Mouse (Mus musculus): ENCODE data around the gene Pml.
A peak's percentile ranks its signal among the peaks of the same experiment; 100 is the strongest.

Gene Pml

GRCm38 (mm10) chr9:58202676-58203453 lies 46.7 kb downstream of the Pml start:
- no peak for DNase-seq (ENCODE audit: low read depth, low spot score)

DNA sequence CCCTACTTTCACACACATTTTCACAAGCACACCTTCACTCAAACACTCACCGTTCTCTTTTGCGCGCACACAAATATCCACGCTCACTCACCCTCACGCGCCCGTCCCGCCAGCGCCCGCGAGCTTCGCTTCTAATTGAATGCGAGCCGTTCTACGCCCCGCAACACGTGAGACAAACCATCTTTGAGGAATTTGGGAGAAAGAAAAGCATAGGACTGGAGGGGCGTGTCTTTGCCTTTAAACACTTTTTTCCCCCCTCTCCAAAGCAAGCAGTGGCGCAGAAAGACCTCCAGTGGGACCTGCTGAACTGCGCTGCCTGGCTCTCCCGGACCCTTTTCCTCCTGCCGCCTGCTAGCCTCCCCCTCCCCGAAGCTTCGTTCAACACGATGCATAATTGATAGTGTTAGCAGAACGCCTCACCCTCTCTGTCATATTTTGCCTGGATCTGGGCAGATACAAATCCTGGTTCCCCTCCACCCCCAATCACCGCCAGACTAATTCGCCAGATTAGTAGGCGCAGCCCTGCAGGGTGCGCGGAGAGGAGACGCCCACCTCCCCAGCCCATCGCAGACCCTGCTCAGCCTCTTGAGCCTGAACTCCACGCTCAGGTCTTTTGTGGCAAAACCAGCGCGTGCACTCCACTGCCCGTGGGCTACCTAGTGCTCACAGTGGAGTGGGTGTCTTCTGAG lies 47.6 kb downstream of the Pml start:
- no peak for DNase-seq (ENCODE audit: low read depth, low spot score)

DNA sequence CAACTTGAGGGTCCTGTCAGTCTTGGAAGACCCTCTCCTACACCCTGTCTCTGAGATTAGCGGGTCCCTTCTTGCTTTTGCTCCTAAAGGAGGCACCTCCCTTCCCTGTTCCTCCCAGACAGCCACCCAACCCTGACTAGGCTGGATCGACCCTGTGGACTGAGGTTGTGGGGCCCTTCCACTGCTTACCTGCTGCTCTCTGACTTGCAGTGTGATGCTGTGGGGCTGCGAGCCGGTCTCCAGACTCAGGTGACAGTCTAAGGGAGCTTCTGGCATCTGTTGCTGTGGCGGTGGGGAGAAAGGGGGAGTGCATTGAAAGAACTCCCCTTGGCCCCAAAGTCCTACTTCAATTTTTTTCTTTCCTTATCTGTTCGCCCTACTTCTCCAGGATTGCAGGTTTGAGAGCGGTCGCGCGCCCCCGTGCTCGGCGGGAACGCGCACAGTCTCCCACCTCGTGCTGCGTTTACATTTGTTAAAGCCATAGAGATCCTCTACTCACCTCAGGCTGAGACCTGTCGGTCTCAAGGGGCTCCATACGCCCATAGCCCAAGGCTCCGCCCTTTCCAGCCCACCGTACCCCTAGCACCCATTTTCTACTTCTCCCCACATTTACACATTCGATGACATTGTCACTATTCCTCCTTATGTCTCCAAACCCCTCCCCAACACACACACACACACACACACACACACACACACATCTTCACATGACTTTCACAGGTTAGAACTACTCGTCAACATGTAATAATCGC lies 48.3 kb downstream of the Pml start:
- DNase-seq (ENCODE audit: low read depth, low spot score) = no peak

- no peak for DNase-seq (ENCODE audit: low read depth, low spot score)
Observed at GRCm38 (mm10) chr9:58200270-58201090, 49.1 kb downstream of the Pml start.

DNA sequence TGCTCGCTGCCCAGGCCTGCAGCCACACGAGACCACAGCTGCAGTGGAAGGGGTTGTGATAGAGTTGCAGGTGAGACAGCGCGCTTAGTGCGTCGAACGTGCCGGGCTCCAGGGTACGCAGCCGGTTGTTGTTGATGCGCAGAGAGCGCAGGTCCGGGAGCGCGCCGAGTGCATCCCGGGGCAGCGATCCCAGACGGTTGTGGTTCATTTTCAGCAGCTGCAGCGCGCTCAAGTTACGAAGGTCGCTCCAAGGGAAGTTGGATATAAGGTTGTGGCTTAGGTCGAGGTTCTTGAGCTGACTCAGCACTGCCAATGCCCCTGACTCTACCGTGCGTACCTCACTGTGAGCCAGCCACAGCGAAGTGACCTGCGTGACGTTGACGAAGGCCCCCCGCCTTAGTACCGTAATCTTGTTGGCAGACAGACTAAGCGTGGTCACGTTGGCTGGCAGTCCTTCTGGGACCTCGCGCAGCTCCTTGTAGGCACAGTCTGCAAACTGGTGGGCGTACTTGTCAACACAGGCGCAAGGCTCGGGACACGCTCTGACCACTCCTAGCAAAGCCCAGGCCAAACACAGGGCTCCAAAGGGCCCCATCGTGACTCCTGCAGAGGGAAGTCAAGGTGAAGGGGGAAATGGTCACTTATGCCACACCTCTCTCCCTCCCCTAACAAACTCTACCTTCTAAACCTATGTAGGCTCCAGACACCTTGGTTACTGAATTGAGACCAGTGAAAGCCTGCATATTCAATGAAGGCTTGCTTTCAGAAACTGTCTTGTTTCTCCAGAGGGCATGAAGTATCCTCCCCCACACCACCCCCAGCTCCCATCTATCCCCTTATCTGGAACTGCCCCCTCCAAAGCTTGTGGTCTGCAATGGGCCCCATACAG lies 50.0 kb downstream of the Pml start:
- no peak for DNase-seq (ENCODE audit: low read depth, low spot score)

DNA sequence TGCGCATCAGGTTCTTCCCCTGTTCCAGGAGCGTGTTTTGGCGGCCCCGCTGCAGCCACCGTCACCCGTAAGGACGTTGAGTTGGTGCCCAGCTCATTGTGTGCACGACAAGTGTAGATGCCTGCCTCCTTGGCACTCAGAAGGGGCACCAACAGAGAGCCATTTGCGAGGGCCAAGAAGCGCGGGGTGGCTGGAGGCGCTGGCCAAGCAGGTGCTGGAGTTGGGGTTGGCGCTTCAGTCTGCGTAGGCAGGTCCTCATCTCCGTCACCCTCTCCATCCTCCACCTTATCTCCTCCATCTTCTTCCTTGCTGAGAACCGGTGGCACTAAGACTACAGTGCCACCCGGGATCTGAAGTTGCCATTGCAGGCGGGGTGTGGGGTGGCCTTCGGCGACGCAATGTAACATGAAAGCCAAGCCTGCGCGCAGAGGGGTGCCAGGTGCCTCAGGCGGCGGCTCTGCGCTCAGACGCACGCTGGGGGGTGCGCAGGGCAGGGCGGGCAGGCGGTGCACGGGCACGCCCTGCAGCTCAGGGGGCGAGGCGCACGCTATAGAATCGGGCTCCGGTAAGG lies 50.7 kb downstream of the Pml start:
- DNase-seq (ENCODE audit: low read depth, low spot score) = no peak

DNA sequence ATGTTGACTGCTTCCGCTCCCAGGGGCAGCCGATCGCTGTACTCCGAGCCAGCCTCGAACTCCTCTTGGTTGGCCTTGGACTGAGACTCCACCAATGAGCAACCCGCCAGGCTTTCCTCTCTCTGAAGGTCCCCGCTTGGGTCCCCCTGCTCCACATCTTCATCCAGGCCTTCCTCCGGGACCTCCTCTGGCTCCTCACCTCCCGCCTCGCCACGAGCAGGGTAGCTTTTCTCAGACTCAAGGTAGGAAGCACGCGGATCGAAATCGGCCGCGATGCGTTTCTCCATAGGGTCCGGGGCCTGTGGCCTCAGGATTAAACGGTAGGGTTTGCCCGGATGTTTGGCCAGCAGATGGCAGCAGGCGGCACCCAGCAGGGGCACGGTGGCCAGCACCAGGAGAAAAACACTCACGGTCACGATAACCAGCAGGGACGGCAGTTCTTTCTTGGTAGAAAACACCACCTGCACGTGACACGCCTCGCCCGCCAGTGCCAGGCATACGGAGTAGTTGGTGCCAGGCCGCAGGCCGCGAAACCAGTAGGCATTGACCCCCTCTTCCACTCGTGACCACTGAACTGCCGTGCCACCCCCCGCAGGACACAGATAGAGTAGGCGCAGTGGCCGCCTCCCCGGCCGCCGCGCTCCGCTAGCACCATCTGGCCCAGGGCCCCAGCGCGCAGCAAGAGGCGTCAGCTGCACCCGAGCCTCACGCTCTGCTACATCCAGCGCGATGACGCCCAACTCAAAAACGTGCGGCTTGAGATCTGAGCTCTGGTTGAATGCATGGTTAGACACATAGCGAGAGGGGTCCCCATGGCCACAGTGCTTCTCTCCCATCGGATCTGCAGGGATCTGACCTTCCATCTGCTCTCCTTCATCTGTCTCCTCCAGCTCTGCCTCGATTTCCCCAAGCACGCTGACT lies 51.5 kb downstream of the Pml start:
- no peak for DNase-seq (ENCODE audit: low read depth, low spot score)

DNA sequence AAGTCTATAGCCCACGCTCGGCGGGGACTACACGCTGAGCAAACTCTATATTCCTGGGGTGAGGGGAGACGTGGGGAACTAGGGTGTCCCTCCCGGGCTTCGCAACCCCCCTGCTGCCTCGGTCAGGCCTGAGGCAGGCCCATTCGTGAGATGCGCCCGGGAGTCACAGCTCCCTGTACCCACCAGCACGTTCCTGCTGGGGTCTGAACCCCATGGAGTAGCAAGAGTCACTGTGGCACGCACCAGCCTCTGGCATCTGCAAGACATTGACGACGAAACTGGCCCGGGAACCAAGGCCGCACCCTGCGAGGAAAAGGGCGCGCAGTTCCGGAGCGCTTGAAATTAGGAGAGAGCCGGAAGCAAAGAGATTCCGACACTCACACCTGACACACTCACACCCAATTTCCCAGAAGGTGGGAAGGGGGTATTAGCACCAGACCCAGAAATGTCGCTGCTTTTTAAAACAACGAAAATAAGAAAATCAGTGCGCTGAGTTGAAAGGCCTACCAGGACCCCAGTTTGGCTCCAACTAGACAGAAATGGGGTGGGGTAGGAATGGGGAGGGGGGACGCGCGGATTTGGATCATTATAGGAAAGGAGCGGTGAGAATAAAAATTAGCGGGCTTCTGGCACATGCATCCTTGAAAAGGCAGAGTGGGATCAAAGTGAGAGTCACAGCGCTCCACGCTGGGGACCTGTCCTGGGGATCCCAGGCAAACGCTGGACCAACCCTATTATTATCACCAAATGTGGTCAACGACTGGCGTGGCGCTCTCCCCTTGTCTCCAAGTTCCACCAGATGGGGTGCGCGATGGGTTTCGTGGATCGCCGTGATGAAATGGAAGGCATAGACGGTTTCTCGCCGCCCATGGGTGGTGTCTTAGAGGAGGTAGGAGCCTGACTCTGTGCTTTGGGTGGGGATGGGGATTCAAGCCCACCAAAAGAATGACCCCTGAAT lies 52.7 kb downstream of the Pml start:
- peak; percentile 46 for DNase-seq (ENCODE audit: low read depth, low spot score)

DNA sequence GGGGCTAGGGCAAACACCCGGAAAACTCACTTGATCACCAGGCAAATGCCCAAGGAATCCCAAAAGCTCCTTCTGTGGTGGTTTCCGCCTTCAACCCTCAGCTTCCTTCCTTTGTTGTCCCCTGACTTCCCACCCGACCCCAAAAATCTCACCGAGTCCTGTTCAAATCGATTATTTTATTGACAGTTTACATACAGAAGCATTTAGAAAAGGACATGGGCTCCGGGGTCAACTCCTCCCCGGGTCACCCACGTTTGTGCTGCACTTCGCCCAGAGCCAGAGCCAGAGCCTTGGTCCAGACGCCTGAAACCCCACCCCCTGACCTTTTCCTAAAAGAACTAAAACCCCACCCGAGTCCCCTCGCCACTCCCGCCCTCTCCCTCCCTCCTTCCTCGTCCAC lies 53.4 kb downstream of the Pml start:
- DNase-seq (ENCODE audit: low read depth, low spot score) = peak; percentile 38

DNA sequence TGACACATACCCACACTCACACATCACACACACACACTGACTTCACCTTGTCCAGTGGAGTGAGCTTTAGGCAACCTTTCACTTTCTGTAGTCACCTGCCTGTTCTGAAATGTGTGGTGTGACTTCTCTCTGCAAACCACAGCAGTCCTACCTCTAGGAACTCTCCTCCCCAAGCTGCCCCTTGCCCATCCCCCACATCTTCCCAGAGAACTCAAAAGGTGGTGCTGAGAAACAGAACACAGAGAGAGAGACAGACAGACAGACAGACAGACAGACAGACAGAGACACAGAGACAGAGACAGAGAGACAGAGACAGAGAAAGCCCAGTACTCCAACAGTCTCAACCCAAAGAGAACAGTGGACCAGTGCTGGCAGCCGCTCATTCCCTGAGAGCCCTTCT lies 53.9 kb downstream of the Pml start:
- DNase-seq (ENCODE audit: low read depth, low spot score) = peak; percentile 41

- DNase-seq (ENCODE audit: low read depth, low spot score) = no peak
Observed at GRCm38 (mm10) chr9:58194222-58194621, 55.4 kb downstream of the Pml start.

DNA sequence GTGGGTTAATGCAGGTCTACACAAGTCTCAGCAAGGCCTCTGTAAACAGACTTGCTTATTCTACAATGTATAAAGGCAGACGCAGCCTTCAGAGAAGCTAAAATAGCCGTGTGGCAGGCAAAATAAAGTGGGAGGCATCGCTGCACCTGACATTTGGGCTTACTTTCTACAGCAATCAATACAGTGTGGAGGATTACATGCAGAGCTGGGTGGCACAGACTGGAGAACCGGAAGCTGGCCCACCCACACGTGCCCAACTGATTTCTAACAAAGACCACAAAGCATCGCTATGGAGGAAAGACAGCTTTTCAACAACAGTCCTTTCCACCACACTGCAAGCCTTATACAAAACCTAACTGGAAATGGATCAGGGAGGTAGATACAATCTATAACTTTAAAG lies 65.1 kb downstream of the Pml start:
- no peak for DNase-seq (ENCODE audit: low read depth, low spot score)

- no peak for DNase-seq (ENCODE audit: low read depth, low spot score)
Observed at GRCm38 (mm10) chr9:58179390-58179789, 70.2 kb downstream of the Pml start.

DNA sequence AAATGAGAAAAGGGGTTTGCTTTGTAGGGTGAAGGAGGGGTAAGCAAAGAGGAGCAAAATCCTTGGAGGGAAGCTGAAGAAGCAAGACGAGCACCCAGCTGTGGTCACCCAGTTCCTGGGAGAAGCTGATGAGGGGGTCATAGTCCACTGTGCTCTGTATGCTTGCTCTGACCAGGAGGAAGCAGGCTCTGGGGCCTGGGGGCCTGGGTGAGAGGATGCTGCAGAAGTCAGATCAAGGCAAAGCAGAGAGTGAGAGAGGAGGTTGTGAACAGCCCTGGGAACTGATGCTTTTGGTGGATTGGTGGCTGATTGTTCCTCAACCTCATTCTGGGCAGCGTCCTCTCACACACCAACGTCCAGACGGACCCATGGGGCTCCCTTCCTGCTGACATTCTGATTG lies 72.4 kb downstream of the Pml start:
- DNase-seq (ENCODE audit: low read depth, low spot score) = no peak

GRCm38 (mm10) chr9:58175745-58176487 lies 73.7 kb downstream of the Pml start:
- DNase-seq (ENCODE audit: low read depth, low spot score) = no peak

DNA sequence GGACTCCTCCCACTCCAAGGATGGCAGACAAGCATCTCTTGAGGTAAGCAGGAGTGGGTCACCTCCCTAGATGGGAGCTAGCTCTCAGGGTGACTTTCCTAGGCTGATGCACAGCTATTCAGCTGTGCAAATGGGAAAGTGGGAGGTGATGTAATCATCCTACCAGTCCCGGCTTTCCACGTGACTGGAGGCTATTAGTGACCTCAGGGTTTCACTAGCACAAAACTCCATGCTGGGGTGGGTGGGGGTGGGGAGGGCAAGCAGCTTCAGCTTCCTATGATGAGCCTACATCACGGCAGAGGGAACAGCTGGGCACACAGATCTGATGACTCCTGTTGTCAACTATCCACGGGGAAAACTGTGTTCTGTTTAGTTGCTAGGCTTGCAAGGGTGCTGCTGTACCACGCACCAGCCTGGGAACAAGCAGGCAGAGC lies 74.8 kb downstream of the Pml start:
- peak; percentile 37 for DNase-seq (ENCODE audit: low read depth, low spot score)

- no peak for DNase-seq (ENCODE audit: low read depth, low spot score)
Observed at GRCm38 (mm10) chr9:58172863-58173262, 76.7 kb downstream of the Pml start.
